Mouse (Mus musculus) heart, postnatal 0 days (tissue): ENCODE measurements at regions not wholly inside any gene's neighbourhood (a gene's known extent, or its start where the extent isn't known, plus 50 kb on each side); places are given as distances from the start of the nearest gene placed in this dataset.

Experiments
- ATAC-seq: fragments of 200-750 bp; cut with Nextera tagmentation; 2 replicates; pipeline ENCODE4 v1.8.0; 2017; ENCODE audit warnings: low read depth, moderate number of reproducible peaks, moderate library complexity; ENCODE audit not compliant: insufficient read depth
- DNase-seq: peaks from one replicate; pipeline ENCODE4 v3.0.0-alpha.2; 2016; ENCODE audit warnings: low spot score
- H3K27ac ChIP-seq: fragments of 300-500 bp; sonication (generic); 2 replicates; pipeline ENCODE4 v1.5.1; 2014; ENCODE audit warnings: low read depth, mild to moderate bottlenecking
- H3K27me3 ChIP-seq: fragments of 300-500 bp; sonication (generic); 2 replicates; pipeline ENCODE4 v1.6.1; 2014; ENCODE audit warnings: low read length, mixed read lengths; ENCODE audit not compliant: control insufficient read depth, insufficient read depth
- H3K36me3 ChIP-seq: fragments of 300-500 bp; sonication (generic); replicated peaks from 2 replicates; pipeline ENCODE4 v1.6.1; 2014; ENCODE audit warnings: low read length, mixed read lengths; ENCODE audit not compliant: control insufficient read depth, insufficient read depth
- H3K4me1 ChIP-seq: fragments of 300-500 bp; sonication (generic); 2 replicates; pipeline ENCODE4 v1.6.1; 2014; ENCODE audit warnings: antibody characterized with exemption; ENCODE audit not compliant: control insufficient read depth, insufficient read depth
- H3K4me2 ChIP-seq: fragments of 300-500 bp; sonication (generic); 2 replicates; pipeline ENCODE4 v1.6.1; 2014; ENCODE audit warnings: low read depth, mild to moderate bottlenecking, low read length, moderate library complexity
- H3K4me3 ChIP-seq: fragments of 300-500 bp; sonication (generic); 2 replicates; pipeline ENCODE4 v1.5.1; 2014; ENCODE audit warnings: low read depth, low read length
- H3K9ac ChIP-seq: fragments of 300-500 bp; sonication (generic); replicated peaks from 2 replicates; pipeline ENCODE4 v1.6.1; 2014; ENCODE audit warnings: low read depth, low read length, mixed read lengths
- H3K9me3 ChIP-seq: fragments of 300-500 bp; sonication (generic); replicated peaks from 2 replicates; pipeline ENCODE4 v1.6.1; 2016; ENCODE audit warnings: low read length; ENCODE audit not compliant: control insufficient read depth
- CTCF ChIP-seq: IDR thresholded peaks from 2 replicates; pipeline ENCODE4 v1.5.1; 2016; ENCODE audit warnings: antibody characterized with exemption, control low read depth, low read depth
- EP300 ChIP-seq: IDR thresholded peaks from 2 replicates; pipeline ENCODE4 v1.6.1; 2016; ENCODE audit warnings: antibody characterized with exemption, low read depth
- WGBS: fragments of 180-500 bp; shearing (Covaris S2); extraction: QIAGEN DNeasy Blood & Tissue Kit; methylation state at CpG from one replicate; pipeline ENCODE4 v1.1.7; 2014; 5-methylcytosine and 5-hydroxymethylcytosine counted together

DNA sequence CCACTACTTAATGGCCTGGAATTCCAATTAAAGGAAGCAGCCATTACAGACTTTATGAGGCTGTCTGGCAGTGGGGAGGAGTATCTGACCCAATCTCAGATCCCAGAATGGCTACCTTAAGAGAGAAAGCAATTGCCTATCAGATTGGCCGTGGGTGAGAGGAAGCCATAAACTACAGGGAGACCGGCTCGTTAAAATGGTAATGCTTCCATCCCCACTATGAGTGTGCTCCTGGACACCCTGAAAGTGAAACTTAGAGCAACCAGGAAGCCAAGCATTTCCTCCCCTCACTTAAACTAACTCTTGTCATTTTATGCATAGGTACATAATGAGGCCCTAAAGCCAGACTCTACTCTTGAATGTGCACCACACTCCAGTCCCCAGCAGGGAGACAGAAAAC is 141.4 kb downstream of the Pdcd6ip start:
- H3K4me2 ChIP-seq = no peak overlapping the region
- 86% methylated on average over 3 of the region's 3 CpGs for WGBS
- H3K9me3 ChIP-seq = no peaks in the 10 kb centered on the region
- DNase-seq (no peak), ATAC-seq (no peak)
- H3K4me1 ChIP-seq = no peaks in the 10 kb centered on the region
- H3K27ac ChIP-seq = no peak overlapping the region
- H3K27me3 ChIP-seq = no peaks in the 10 kb centered on the region
- H3K9ac ChIP-seq = no peak overlapping the region
- TF ChIP-seq EP300 = no peak
- TF ChIP-seq CTCF = no peak
- H3K36me3 ChIP-seq = no peaks in the 10 kb centered on the region
- no peak overlapping the region for H3K4me3 ChIP-seq

DNA sequence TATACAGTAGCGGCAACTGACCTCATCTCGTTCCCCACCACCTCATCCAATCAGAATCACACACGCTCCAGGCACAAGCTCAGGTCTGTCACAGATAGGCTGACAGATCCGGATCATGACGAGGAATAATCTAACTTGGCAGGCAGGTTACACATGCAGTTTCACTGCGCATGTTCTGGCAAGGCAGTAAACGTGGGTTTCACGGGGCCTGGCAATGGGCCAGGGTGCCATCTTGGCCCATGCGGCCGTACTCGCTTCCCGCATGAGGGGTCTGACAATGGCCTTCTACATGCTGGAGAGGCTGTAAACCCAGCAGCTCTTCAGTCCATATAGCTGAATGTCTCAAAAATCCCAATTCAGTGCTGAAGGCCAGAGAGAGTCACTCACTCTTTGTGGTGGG is 154.1 kb downstream of the Pdcd6ip start:
- 87% methylated on average over 12 of the region's 12 CpGs for WGBS
- no peak for DNase-seq
- H3K36me3 ChIP-seq = no peaks in the 10 kb centered on the region
- no peak for ATAC-seq
- H3K9me3 ChIP-seq = no peaks in the 10 kb centered on the region
- no peaks in the 10 kb centered on the region for H3K27me3 ChIP-seq
- H3K4me2 ChIP-seq = no peak overlapping the region
- no peak overlapping the region for H3K9ac ChIP-seq
- H3K27ac ChIP-seq = no peak overlapping the region
- no peak overlapping the region for H3K4me3 ChIP-seq
- no peaks in the 10 kb centered on the region for H3K4me1 ChIP-seq
- no peak for TF ChIP-seq EP300
- TF ChIP-seq CTCF = no peak

DNA sequence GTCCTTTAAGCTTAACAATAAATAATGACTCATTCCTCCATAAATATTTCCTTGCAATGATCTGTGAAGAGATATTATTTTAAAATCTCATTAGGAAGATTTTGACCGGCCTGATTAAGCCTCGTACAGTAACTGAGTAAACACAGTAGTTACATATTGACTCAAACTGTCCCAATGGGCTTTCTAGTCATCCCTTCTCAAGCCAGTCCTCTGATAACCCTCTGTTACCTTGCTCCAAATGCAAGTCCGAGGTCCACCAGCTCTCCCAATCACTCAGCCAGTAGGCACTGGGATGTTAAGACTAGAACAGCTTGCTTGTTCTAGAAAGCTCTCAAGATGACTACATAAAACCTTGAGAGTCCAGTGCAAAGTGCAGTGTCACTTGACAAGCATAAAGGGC is 160.6 kb downstream of the Pdcd6ip start:
- no peak for TF ChIP-seq EP300
- TF ChIP-seq CTCF = no peak
- H3K36me3 ChIP-seq = no peaks in the 10 kb centered on the region
- no peaks in the 10 kb centered on the region for H3K27me3 ChIP-seq
- H3K4me3 ChIP-seq = no peak overlapping the region
- H3K27ac ChIP-seq = no peak overlapping the region
- no peak overlapping the region for H3K9ac ChIP-seq
- DNase-seq (no peak), ATAC-seq (no peak)
- no peaks in the 10 kb centered on the region for H3K9me3 ChIP-seq
- 73% methylated on average over 3 of the region's 3 CpGs for WGBS
- H3K4me1 ChIP-seq = no peaks in the 10 kb centered on the region
- H3K4me2 ChIP-seq = no peak overlapping the region

GRCm38 (mm10) chr9:113528586-113528985 is 179.5 kb downstream of the Pdcd6ip start:
- Histone ChIP-seq H3K9me3 (no peaks in the 10 kb centered on the region), H3K4me3 (no peak overlapping the region), H3K27ac (no peak overlapping the region), H3K4me2 (no peak overlapping the region), H3K9ac (no peak overlapping the region), H3K36me3 (no peaks in the 10 kb centered on the region), H3K4me1 (no peaks in the 10 kb centered on the region), H3K27me3 (no peaks in the 10 kb centered on the region)
- 64% methylated on average over 2 of the region's 2 CpGs for WGBS
- no peak for ATAC-seq
- DNase-seq = peak; percentile 21
- TF ChIP-seq CTCF (peak; percentile 68), EP300 (no peak)

- Histone ChIP-seq H3K4me1 (no peaks in the 10 kb centered on the region), H3K4me2 (no peak overlapping the region), H3K4me3 (no peak overlapping the region), H3K36me3 (no peaks in the 10 kb centered on the region), H3K9ac (no peak overlapping the region), H3K9me3 (no peaks in the 10 kb centered on the region), H3K27me3 (no peaks in the 10 kb centered on the region), H3K27ac (no peak overlapping the region)
- no peak for ATAC-seq
- whole genome bisulfite sequencing = 70% methylated on average over 3 of the region's 3 CpGs
- TF ChIP-seq CTCF (no peak), EP300 (no peak)
- no peak for DNase-seq
These were observed 183.8 kb downstream of the Pdcd6ip start for GRCm38 (mm10) chr9:113524307-113524706.

GRCm38 (mm10) chr9:113523173-113523572 is 184.9 kb downstream of the Pdcd6ip start:
- ATAC-seq (no peak), DNase-seq (no peak)
- Histone ChIP-seq H3K4me3 (no peak overlapping the region), H3K36me3 (no peaks in the 10 kb centered on the region), H3K4me1 (no peaks in the 10 kb centered on the region), H3K9me3 (no peaks in the 10 kb centered on the region), H3K27me3 (no peaks in the 10 kb centered on the region), H3K9ac (no peak overlapping the region), H3K27ac (no peak overlapping the region), H3K4me2 (no peak overlapping the region)
- TF ChIP-seq EP300 = no peak
- WGBS = 81% methylated on average over 2 of the region's 2 CpGs
